Mouse (Mus musculus) forebrain, embryonic 15.5 days (tissue): ENCODE results near the gene Parp16. TPM values are rescaled to one million over a fixed set of nuclear protein-coding genes. Genes with fewer than 3 reads are reported as not detected.

Experiments used
- ATAC-seq: fragments of 200-750 bp; cut with Nextera tagmentation; replicated peaks from 2 replicates; pipeline ENCODE4 v1.8.0; 2017; ENCODE audit warnings: mild to moderate bottlenecking, moderate TSS enrichment, moderate library complexity
- H3K27ac ChIP-seq: fragments of 300-500 bp; sonication (generic); replicated peaks from 2 replicates; pipeline ENCODE4 v1.5.1; 2015; ENCODE audit warnings: mild to moderate bottlenecking, inconsistent platforms
- H3K27me3 ChIP-seq: fragments of 300-500 bp; sonication (generic); 2 replicates; pipeline ENCODE4 v1.6.1; 2015; ENCODE audit warnings: inconsistent platforms
- H3K36me3 ChIP-seq: fragments of 300-500 bp; sonication (generic); 2 replicates; pipeline ENCODE4 v1.6.1; 2015; ENCODE audit warnings: mild to moderate bottlenecking, inconsistent platforms
- H3K4me1 ChIP-seq: fragments of 300-500 bp; sonication (generic); 2 replicates; pipeline ENCODE4 v1.6.1; 2015; ENCODE audit warnings: inconsistent platforms
- H3K4me2 ChIP-seq: fragments of 300-500 bp; sonication (generic); replicated peaks from 2 replicates; pipeline ENCODE4 v1.6.1; 2015; ENCODE audit warnings: mild to moderate bottlenecking, inconsistent platforms
- H3K4me3 ChIP-seq: fragments of 300-500 bp; sonication (generic); 2 replicates; pipeline ENCODE4 v1.5.1; 2015; ENCODE audit warnings: mild to moderate bottlenecking, inconsistent platforms
- H3K9ac ChIP-seq: fragments of 300-500 bp; sonication (generic); replicated peaks from 2 replicates; pipeline ENCODE4 v1.6.1; 2015; ENCODE audit warnings: mild to moderate bottlenecking, inconsistent platforms
- H3K9me3 ChIP-seq: fragments of 300-500 bp; sonication (generic); 2 replicates; pipeline ENCODE4 v1.6.1; 2016; ENCODE audit warnings: inconsistent platforms
- WGBS: fragments of 180-500 bp; shearing (Covaris S2); methylation state at CpG from one replicate; pipeline ENCODE4 v1.1.7; 2015; ENCODE audit warnings: mixed read lengths; 5-methylcytosine and 5-hydroxymethylcytosine counted together
- polyA plus RNA-seq: library from polyadenylated mRNA; unstranded; fragments of >200 nt; fragmentation: Nextera tagmentation; extraction: Ambion mirVana; gene quantifications from 2 replicates; pipeline ENCODE4 v1.2.1, GENCODE M21; 2015

Parp16 gene
- polyA plus RNA-seq, 1 experiment from 2014 or later = 4.9 TPM

GRCm38 (mm10) chr9:65239176-65239575 lies 44.0 kb downstream of the Parp16 start:
- no peaks in the 10 kb centered on the region for H3K9me3 ChIP-seq
- no peak overlapping the region for H3K4me3 ChIP-seq
- no peak overlapping the region for H3K4me2 ChIP-seq
- no peaks in the 10 kb centered on the region for H3K36me3 ChIP-seq
- no peak overlapping the region for H3K27ac ChIP-seq
- H3K27me3 ChIP-seq = no peaks in the 10 kb centered on the region
- 90% methylated on average over 4 of the region's 4 CpGs for WGBS
- no peak overlapping the region for H3K9ac ChIP-seq
- no peak for ATAC-seq
- peaks cover 3% of the 10 kb centered on the region; the same call in 1 of the 2 replicates for H3K4me1 ChIP-seq

DNA sequence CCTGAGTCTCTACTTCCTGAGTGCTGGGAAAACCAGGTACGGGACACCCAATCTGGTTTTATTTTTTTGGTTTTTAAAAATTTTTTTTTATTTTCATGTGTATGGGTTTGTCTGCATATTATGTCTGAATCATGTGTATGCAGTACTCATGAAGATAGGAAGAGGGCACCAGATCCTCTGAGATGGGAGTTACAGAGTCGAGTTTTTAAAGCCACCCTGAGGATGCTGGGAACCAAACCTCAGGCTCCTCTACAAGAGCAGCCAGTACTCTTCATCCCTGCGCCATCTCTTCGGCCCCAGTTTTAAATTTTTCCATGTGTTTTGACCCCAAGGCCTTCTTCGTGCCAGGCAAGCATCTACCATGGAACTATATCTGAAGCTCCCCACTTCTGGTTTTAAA lies 44.6 kb downstream of the Parp16 start:
- H3K36me3 ChIP-seq = no peaks in the 10 kb centered on the region

DNA sequence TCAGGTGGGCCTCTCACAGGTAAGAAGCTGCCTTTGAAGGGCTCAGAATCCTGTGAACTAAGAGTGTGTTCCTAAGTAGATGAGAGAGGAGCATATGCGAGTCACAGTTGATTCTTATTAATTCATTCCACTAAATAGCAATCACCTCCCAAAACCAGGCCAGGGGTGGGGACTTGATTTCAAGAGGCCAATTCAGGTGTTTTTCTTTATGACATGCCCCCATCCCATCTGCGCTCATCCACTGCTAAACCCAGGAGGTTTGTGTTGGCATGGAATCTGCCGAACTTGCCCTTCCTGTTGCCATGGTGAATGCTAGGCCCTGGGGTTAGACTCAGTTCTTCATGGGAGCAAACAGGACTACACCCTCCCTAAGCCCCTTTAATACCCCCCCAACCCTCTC lies 45.4 kb downstream of the Parp16 start:
- Histone ChIP-seq H3K4me3 (no peak overlapping the region), H3K27ac (no peak overlapping the region), H3K27me3 (no peaks in the 10 kb centered on the region), H3K9ac (no peak overlapping the region), H3K36me3 (no peaks in the 10 kb centered on the region), H3K9me3 (no peaks in the 10 kb centered on the region), H3K4me1 (peaks cover 3% of the 10 kb centered on the region; the same call in 1 of the 2 replicates), H3K4me2 (no peak overlapping the region)
- WGBS = 83% methylated on average over 3 of the region's 3 CpGs
- no peak for ATAC-seq

More for the DNA sequence above, 44.6 kb downstream of the Parp16 start:
- no peaks in the 10 kb centered on the region for H3K9me3 ChIP-seq
- no peaks in the 10 kb centered on the region for H3K27me3 ChIP-seq
- H3K27ac ChIP-seq = no peak overlapping the region
- peaks cover 3% of the 10 kb centered on the region; the same call in 1 of the 2 replicates for H3K4me1 ChIP-seq
- H3K4me2 ChIP-seq = no peak overlapping the region
- WGBS = 93% methylated on average over 5 of the region's 5 CpGs
- no peak overlapping the region for H3K9ac ChIP-seq
- no peak for ATAC-seq
- no peak overlapping the region for H3K4me3 ChIP-seq

GRCm38 (mm10) chr9:65241973-65242372 lies 46.8 kb downstream of the Parp16 start:
- Histone ChIP-seq H3K27me3 (no peaks in the 10 kb centered on the region), H3K4me2 (no peak overlapping the region), H3K9me3 (no peaks in the 10 kb centered on the region), H3K9ac (no peak overlapping the region), H3K27ac (no peak overlapping the region), H3K36me3 (no peaks in the 10 kb centered on the region), H3K4me3 (no peak overlapping the region), H3K4me1 (peaks cover 3% of the 10 kb centered on the region; the same call in 1 of the 2 replicates)
- 74% methylated on average over 5 of the region's 5 CpGs for WGBS
- ATAC-seq = no peak

- H3K27ac ChIP-seq = no peak overlapping the region
- no peak overlapping the region for H3K9ac ChIP-seq
- WGBS = 51% methylated on average over 4 of the region's 4 CpGs
Observed at GRCm38 (mm10) chr9:65243249-65243648, 48.1 kb downstream of the Parp16 start.

DNA sequence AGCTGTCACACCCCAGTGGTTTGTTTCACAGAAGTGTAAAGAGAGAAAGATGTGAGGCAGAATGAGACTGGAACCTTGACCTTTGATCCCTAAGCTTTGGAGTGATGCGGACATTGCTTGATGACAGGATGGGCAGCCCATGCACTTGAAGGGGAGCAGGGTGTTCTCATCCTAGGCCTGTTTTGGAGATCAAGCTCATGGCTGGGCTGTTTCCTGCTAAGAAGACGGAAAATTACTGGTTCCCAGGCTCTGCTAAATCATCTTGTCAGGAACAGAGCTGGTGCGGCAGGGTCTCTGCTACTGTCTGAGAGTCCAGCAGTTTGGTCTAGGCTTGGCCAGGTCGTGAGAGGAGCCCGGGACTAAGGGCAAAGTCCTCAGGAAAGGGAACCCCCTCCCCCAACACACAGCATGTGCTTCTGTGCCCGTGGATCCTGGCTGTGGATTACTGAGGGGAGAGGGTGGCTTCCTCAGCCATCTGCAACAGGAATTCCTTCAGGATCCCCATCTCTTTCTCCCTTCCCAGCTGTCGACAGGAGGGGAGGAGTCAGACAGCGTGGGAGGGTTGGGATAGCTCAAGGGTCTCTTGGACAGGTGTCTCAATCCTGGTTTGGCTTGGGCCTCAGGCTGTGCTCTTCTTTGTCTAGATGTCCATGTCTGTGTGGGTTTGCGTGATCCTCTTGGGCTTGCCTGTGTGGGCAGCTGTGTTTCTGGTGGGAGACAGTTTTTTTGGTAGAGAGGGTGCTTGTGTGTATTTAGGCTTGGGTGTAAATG lies 49.1 kb downstream of the Parp16 start:
- H3K4me2 ChIP-seq = no peak overlapping the region
- H3K4me1 ChIP-seq = no peaks in the 10 kb centered on the region
- H3K27ac ChIP-seq = no peak overlapping the region
- WGBS = 54% methylated on average over 9 of the region's 9 CpGs
- no peak overlapping the region for H3K9ac ChIP-seq
- no peaks in the 10 kb centered on the region for H3K27me3 ChIP-seq
- no peaks in the 10 kb centered on the region for H3K36me3 ChIP-seq
- H3K4me3 ChIP-seq = no peak overlapping the region
- no peak for ATAC-seq
- H3K9me3 ChIP-seq = no peaks in the 10 kb centered on the region

More at GRCm38 (mm10) chr9:65243249-65243648, 48.1 kb downstream of the Parp16 start:
- ATAC-seq = no peak
- H3K36me3 ChIP-seq = no peaks in the 10 kb centered on the region
- H3K9me3 ChIP-seq = no peaks in the 10 kb centered on the region
- no peak overlapping the region for H3K4me3 ChIP-seq
- H3K27me3 ChIP-seq = no peaks in the 10 kb centered on the region
- no peak overlapping the region for H3K4me2 ChIP-seq
- H3K4me1 ChIP-seq = no peaks in the 10 kb centered on the region

DNA sequence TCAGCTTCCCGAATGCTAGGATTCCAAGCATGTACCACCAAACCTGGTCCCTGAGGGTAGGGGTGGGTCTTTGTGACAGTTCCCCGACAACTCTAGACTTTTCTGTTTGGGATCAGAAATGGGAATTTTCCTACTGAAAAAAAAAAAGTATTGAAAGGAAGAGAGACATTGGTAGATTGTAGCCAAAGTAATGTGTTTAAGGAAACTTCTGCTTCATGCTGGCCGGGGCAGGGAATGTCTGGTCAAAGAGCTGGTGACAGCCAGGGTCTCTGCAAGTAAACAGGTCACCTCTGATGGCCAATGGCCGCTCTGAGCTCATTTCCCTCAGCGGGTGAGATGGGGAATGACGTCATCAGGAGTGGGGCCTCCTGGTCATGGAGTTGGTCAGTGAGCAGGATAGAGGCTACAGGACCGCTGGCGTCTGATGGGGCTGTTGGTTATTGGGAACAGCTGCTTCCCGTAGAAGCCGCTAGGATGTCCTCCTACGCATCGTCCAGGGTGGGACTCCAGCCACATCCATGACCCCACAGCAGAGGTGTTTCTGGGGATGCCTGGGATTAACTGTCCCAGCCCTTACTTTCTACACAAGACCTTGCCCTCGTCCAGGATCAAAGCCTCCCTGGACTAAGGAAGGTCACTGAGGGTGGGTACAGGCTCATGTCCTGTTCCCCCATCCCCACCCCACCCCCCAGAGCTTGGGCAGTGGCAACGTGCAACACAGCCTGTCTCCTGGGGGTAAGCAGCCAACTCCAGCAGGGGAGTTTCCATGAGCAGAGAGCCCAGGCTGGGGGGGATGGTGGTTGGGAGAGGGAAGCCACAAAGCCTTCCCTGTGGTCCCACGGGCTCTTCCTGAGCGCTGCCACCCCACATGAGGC lies 52.6 kb downstream of the Parp16 start:
- 80% methylated on average over 16 of the region's 16 CpGs for WGBS
- no peak overlapping the region for H3K9ac ChIP-seq
- H3K4me3 ChIP-seq = no peak overlapping the region
- no peak overlapping the region for H3K4me2 ChIP-seq
- H3K9me3 ChIP-seq = no peaks in the 10 kb centered on the region
- no peaks in the 10 kb centered on the region for H3K27me3 ChIP-seq
- no peak overlapping the region for H3K27ac ChIP-seq
- no peaks in the 10 kb centered on the region for H3K4me1 ChIP-seq
- no peak for ATAC-seq
- H3K36me3 ChIP-seq = no peaks in the 10 kb centered on the region

GRCm38 (mm10) chr9:65248377-65248690 lies 53.2 kb downstream of the Parp16 start:
- H3K27me3 ChIP-seq = no peaks in the 10 kb centered on the region
- no peak overlapping the region for H3K4me2 ChIP-seq
- H3K4me1 ChIP-seq = no peaks in the 10 kb centered on the region
- H3K9me3 ChIP-seq = no peaks in the 10 kb centered on the region
- H3K4me3 ChIP-seq = no peak overlapping the region
- no peak for ATAC-seq
- no peak overlapping the region for H3K27ac ChIP-seq
- H3K36me3 ChIP-seq = no peaks in the 10 kb centered on the region
- 92% methylated on average over 5 of the region's 5 CpGs for WGBS
- no peak overlapping the region for H3K9ac ChIP-seq

- no peak overlapping the region for H3K4me2 ChIP-seq
- 93% methylated on average over 3 of the region's 3 CpGs for WGBS
- no peak for ATAC-seq
Observed at GRCm38 (mm10) chr9:65252026-65252425, 56.9 kb downstream of the Parp16 start.

GRCm38 (mm10) chr9:65255906-65256600 lies 60.9 kb downstream of the Parp16 start:
- H3K27ac ChIP-seq = no peak overlapping the region
- no peak overlapping the region for H3K4me3 ChIP-seq
- 66% methylated on average over 11 of the region's 11 CpGs for WGBS
- H3K9me3 ChIP-seq = no peaks in the 10 kb centered on the region
- no peaks in the 10 kb centered on the region for H3K27me3 ChIP-seq
- no peak overlapping the region for H3K9ac ChIP-seq
- no peak overlapping the region for H3K4me2 ChIP-seq
- H3K36me3 ChIP-seq = no peaks in the 10 kb centered on the region
- H3K4me1 ChIP-seq = no peaks in the 10 kb centered on the region
- ATAC-seq = no peak

More at GRCm38 (mm10) chr9:65252026-65252425, 56.9 kb downstream of the Parp16 start:
- Histone ChIP-seq H3K36me3 (no peaks in the 10 kb centered on the region), H3K9me3 (no peaks in the 10 kb centered on the region), H3K4me1 (no peaks in the 10 kb centered on the region), H3K27ac (no peak overlapping the region), H3K4me3 (no peak overlapping the region), H3K27me3 (no peaks in the 10 kb centered on the region), H3K9ac (no peak overlapping the region)

DNA sequence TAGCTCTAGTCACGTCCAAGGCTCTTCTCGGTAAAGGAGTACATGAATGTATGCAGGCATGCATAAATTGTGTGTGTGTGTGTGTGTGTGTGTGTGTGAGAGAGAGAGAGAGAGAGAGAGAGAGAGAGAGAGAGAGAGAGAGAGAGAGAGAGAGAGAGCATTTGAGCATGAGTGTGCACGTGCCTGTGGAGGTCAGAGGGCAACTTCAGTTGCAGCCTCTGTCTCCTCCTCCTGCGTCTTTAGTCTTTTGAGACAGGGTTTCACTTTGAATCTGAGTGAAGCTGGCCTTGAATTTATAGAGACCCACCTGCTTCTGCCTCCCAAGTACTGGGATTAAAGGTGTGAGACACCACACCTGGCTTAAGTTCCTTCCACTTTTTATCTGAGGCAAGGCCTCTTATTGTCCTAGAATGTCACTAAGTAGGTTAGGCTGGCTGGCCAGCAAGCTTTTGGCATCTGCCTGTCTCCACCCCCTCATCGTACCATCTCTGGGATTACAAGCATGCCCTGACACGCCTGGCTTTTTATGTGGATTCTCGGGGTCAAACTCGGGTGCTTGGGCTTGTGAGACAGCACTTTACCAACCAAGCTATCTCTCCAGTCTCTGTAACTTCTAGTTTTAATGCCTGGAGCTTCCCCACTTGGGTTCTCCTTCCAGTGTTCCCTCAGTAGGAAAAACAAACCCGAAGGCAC lies 62.2 kb downstream of the Parp16 start:
- Histone ChIP-seq H3K36me3 (no peaks in the 10 kb centered on the region), H3K4me2 (no peak overlapping the region), H3K4me3 (no peak overlapping the region), H3K4me1 (no peaks in the 10 kb centered on the region), H3K27me3 (no peaks in the 10 kb centered on the region), H3K9ac (no peak overlapping the region), H3K27ac (no peak overlapping the region), H3K9me3 (no peaks in the 10 kb centered on the region)
- no peak for ATAC-seq
- 78% methylated on average over 9 of the region's 9 CpGs for WGBS
